Mouse (Mus musculus) adrenal gland, postnatal 10 days (tissue): ENCODE results near the gene Hadha. TPM values are rescaled to one million over a fixed set of nuclear protein-coding genes. Genes with fewer than 3 reads are reported as not detected.

Source experiments
- microRNA-seq: library from miRNA; unstranded; fragments of <30 nt; microRNA quantifications from one replicate; pipeline ENCODE4 v1.2.0, GENCODE M21; 2021
- total RNA-seq, 2 experiments: library from RNA; stranded (reverse); gene quantifications; 2 replicates each; pipeline ENCODE4 v1.2.3; 2021

The Hadha gene
- total RNA-seq, 2 experiments from 2014 or later, result 921 to 997 TPM

Small RNAs within 50 kb of the gene (microRNA-seq; reads per million reads assigned to microRNA genes)
- 1.4 reads per million for gene Mir1960

Other genes with a start within 250 kb of the Hadha start
- gene Il6, start 142.0 kb downstream of the Hadha start, total RNA-seq, result not detected
- gene Tyms, start 81.5 kb downstream of the Hadha start, total RNA-seq, result 10 to 100 TPM; 44.9 to 52.1 TPM
- gene Garem2, start 50.0 kb downstream of the Hadha start, total RNA-seq, result under 1 TPM; 0.12 to 0.30 TPM
- not detected for gene 3110082J24Rik, start 49.1 kb downstream of the Hadha start, total RNA-seq
- 1,000 to 10,000 TPM; 1,471 to 1,600 TPM for gene Hadhb, start 86 bp upstream of the Hadha start, total RNA-seq
- under 1 TPM; 0.30 to 0.58 TPM for gene Adgrf3, start 50.6 kb upstream of the Hadha start, total RNA-seq
- gene Selenoi, start 77.4 kb upstream of the Hadha start, total RNA-seq, result 10 to 100 TPM; 20.4 to 20.7 TPM
- gene Drc1, start 126.2 kb upstream of the Hadha start, total RNA-seq, result under 1 TPM; 0.21 to 0.42 TPM